Mouse (Mus musculus): ENCODE results near the gene Lnpep. TPM values are rescaled to one million over a fixed set of nuclear protein-coding genes. Genes with fewer than 3 reads are reported as not detected.

The Lnpep gene
- total and polyA plus RNA-seq, 3 experiments = 17.5 to 184 (median 139) TPM

DNA sequence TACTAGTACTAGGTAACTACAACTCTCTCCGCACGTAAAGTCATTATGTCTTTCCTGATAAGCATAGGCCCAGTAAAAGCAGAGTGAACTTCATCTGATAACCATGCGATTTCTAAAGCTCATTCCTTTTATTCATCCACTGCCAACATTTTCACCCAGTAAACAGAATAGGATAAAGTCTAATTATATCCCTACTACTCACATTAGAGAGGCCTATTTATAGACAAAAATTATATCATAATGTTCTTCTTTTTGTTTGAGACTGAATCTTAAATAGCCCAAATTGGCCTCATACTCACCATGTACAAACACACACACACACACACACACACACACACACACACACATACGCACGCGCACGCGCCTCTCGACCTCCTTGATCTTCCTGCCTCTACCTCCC is 48.5 kb downstream of the Lnpep start:
- intact Hi-C loops (cut with DNase I) = loop anchor here (10.0 kb wide), 1 partner anchor 48 kb away; the partner anchor contains the start of gene Lnpep

DNA sequence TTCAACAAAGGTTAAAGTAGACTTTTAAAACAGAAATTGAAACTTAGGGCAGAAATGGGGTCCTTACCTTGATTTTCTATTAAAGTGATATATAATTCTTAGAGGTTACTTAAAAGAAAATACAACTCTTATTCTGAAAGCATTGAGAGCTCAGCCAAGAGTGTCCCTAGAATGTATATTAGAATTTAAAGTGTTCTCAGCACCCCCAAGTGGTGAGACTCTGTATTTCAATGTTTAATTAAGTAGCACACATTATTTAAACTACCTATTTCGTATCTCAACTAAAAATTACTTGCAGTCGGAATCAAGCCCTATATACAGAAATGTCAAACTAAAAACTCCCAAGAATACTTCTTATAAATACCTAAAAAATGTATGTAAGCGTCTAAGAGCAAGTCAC is 57.8 kb downstream of the Lnpep start:
- no peak for DNase-seq
- no peaks in the 10 kb centered on the region for H3K4me1 ChIP-seq (ENCODE audit: control insufficient read depth, insufficient read depth, low read length)
- H3K36me3 ChIP-seq (ENCODE audit: control insufficient read depth, insufficient read depth, low read length) = peaks cover 4% of the 10 kb centered on the region
- intact Hi-C loops (cut with DNase I) = loop anchor here (10.0 kb wide), 1 partner anchor 172 kb away; no protein-coding TSS in a partner anchor
- no peaks in the 10 kb centered on the region for H3K27me3 ChIP-seq (ENCODE audit: control insufficient read depth, insufficient read depth, low read length)
- TF ChIP-seq CTCF (IDR thresholded peaks at IDR 0.05) (peak; percentile 82), POLR2A (IDR thresholded peaks at IDR 0.05; ENCODE audit: insufficient read depth, low read depth, low read length) (no peak)
- WGBS = 58% methylated on average over 3 of the region's 3 CpGs
- no peak overlapping the region for H3K4me3 ChIP-seq
- no peak overlapping the region for H3K9ac ChIP-seq (ENCODE audit: low read depth, low read length)
- H3K79me2 ChIP-seq (replicated peaks; ENCODE audit: control insufficient read depth, insufficient read depth, low read length) = no peaks in the 10 kb centered on the region
- H3K27ac ChIP-seq = no peak overlapping the region

More for the DNA sequence above, 48.5 kb downstream of the Lnpep start:
- TF ChIP-seq CTCF (IDR thresholded peaks at IDR 0.05) (no peak), EP300 (IDR thresholded peaks at IDR 0.05; ENCODE audit: insufficient read depth, low read depth, low read length) (no peak), POLR2A (IDR thresholded peaks at IDR 0.05; ENCODE audit: insufficient read depth, low read depth, low read length) (no peak)
- H3K9ac ChIP-seq (ENCODE audit: low read depth, low read length) = no peak overlapping the region
- H3K79me2 ChIP-seq (replicated peaks; ENCODE audit: control insufficient read depth, insufficient read depth, low read length) = peaks cover 2% of the 10 kb centered on the region; the same call in 1 of the 2 replicates
- H3K36me3 ChIP-seq (ENCODE audit: control insufficient read depth, insufficient read depth, low read length) = peaks cover 43% of the 10 kb centered on the region
- peak overlapping the region; percentile 64 for H3K27ac ChIP-seq
- no peak overlapping the region for H3K4me3 ChIP-seq
- no peak for DNase-seq
- no peaks in the 10 kb centered on the region for H3K27me3 ChIP-seq (ENCODE audit: control insufficient read depth, insufficient read depth, low read length)
- peaks cover 2% of the 10 kb centered on the region for H3K4me1 ChIP-seq (ENCODE audit: control insufficient read depth, insufficient read depth, low read length)
- 67% methylated on average over 9 of the region's 9 CpGs for WGBS

DNA sequence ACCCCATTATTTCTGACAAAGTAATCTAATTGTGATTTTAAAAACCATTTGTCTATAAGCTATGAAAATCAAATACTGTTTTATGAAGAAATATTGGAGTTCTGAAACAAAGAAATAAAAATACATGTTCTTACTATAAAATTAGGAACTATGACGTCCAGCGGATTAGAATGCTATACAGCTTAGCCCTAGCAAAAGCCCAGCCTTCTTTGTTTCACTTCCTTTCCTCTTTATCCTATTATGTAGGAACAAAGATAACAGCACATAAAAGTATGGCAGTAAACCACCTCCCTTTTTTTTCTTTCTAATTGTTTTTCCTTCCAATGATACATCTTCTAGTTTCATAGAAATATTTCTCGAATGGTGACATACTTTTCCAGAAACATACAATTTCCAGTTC is 75.9 kb downstream of the Lnpep start:
- WGBS = 65% methylated on average over 3 of the region's 3 CpGs
- H3K79me2 ChIP-seq (replicated peaks; ENCODE audit: control insufficient read depth, insufficient read depth, low read length) = no peaks in the 10 kb centered on the region
- no peak overlapping the region for H3K27ac ChIP-seq
- DNase-seq = no peak
- peaks cover 5% of the 10 kb centered on the region for H3K36me3 ChIP-seq (ENCODE audit: control insufficient read depth, insufficient read depth, low read length)
- intact Hi-C loops (cut with DNase I) = no loop called here
- H3K4me1 ChIP-seq (ENCODE audit: control insufficient read depth, insufficient read depth, low read length) = no peaks in the 10 kb centered on the region
- no peak overlapping the region for H3K9ac ChIP-seq (ENCODE audit: low read depth, low read length)
- H3K4me3 ChIP-seq = no peak overlapping the region
- H3K27me3 ChIP-seq (ENCODE audit: control insufficient read depth, insufficient read depth, low read length) = no peaks in the 10 kb centered on the region
- TF ChIP-seq POLR2A (IDR thresholded peaks at IDR 0.05; ENCODE audit: insufficient read depth, low read depth, low read length) (no peak), CTCF (IDR thresholded peaks at IDR 0.05) (no peak), EP300 (IDR thresholded peaks at IDR 0.05; ENCODE audit: insufficient read depth, low read depth, low read length) (no peak)

- Histone ChIP-seq H3K79me2 (replicated peaks; ENCODE audit: control insufficient read depth, insufficient read depth, low read length) (no peaks in the 10 kb centered on the region), H3K4me1 (ENCODE audit: control insufficient read depth, insufficient read depth, low read length) (no peaks in the 10 kb centered on the region), H3K27me3 (ENCODE audit: control insufficient read depth, insufficient read depth, low read length) (no peaks in the 10 kb centered on the region), H3K36me3 (ENCODE audit: control insufficient read depth, insufficient read depth, low read length) (peaks cover 7% of the 10 kb centered on the region), H3K4me3 (no peak overlapping the region), H3K9ac (ENCODE audit: low read depth, low read length) (no peak overlapping the region), H3K27ac (no peak overlapping the region)
- TF ChIP-seq POLR2A (IDR thresholded peaks at IDR 0.05; ENCODE audit: insufficient read depth, low read depth, low read length) (no peak), CTCF (IDR thresholded peaks at IDR 0.05) (no peak), EP300 (IDR thresholded peaks at IDR 0.05; ENCODE audit: insufficient read depth, low read depth, low read length) (no peak)
- DNase-seq = no peak
- intact Hi-C loops (cut with DNase I) = no loop called here
Observed at GRCm38 (mm10) chr17:17531338-17531737, 93.5 kb downstream of the Lnpep start.

GRCm38 (mm10) chr17:17516384-17517016 is 108.3 kb downstream of the Lnpep start:
- Histone ChIP-seq H3K79me2 (replicated peaks; ENCODE audit: control insufficient read depth, insufficient read depth, low read length) (no peaks in the 10 kb centered on the region), H3K9ac (ENCODE audit: low read depth, low read length) (no peak overlapping the region), H3K27me3 (ENCODE audit: control insufficient read depth, insufficient read depth, low read length) (no peaks in the 10 kb centered on the region), H3K4me1 (ENCODE audit: control insufficient read depth, insufficient read depth, low read length) (no peaks in the 10 kb centered on the region), H3K36me3 (ENCODE audit: control insufficient read depth, insufficient read depth, low read length) (no peaks in the 10 kb centered on the region), H3K4me3 (no peak overlapping the region), H3K27ac (no peak overlapping the region)
- no peak for TF ChIP-seq POLR2A (IDR thresholded peaks at IDR 0.05; ENCODE audit: insufficient read depth, low read depth, low read length)
- DNase-seq = no peak
- intact Hi-C loops (cut with DNase I) = no loop called here
- WGBS = 81% methylated on average over 4 of the region's 4 CpGs

GRCm38 (mm10) chr17:17506677-17507076 is 118.2 kb downstream of the Lnpep start:
- WGBS = 87% methylated on average over 10 of the region's 10 CpGs
- Histone ChIP-seq H3K27me3 (ENCODE audit: control insufficient read depth, insufficient read depth, low read length) (no peaks in the 10 kb centered on the region), H3K4me3 (no peak overlapping the region), H3K79me2 (replicated peaks; ENCODE audit: control insufficient read depth, insufficient read depth, low read length) (no peaks in the 10 kb centered on the region), H3K9ac (ENCODE audit: low read depth, low read length) (no peak overlapping the region), H3K36me3 (ENCODE audit: control insufficient read depth, insufficient read depth, low read length) (no peaks in the 10 kb centered on the region), H3K4me1 (ENCODE audit: control insufficient read depth, insufficient read depth, low read length) (no peaks in the 10 kb centered on the region), H3K27ac (no peak overlapping the region)
- TF ChIP-seq POLR2A (IDR thresholded peaks at IDR 0.05; ENCODE audit: insufficient read depth, low read depth, low read length) (no peak), EP300 (IDR thresholded peaks at IDR 0.05; ENCODE audit: insufficient read depth, low read depth, low read length) (no peak), CTCF (IDR thresholded peaks at IDR 0.05) (no peak)
- DNase-seq = no peak
- intact Hi-C loops (cut with DNase I) = no loop called here
